Mouse (Mus musculus) testis, adult 10 weeks (tissue): ENCODE results near the gene Atp5f1. TPM values are rescaled to one million over a fixed set of nuclear protein-coding genes. Genes with fewer than 3 reads are reported as not detected.

Experiments
- polyA plus RNA-seq: library from polyadenylated mRNA; stranded (reverse); fragments of 350-450 nt; fragmentation: Illumina TruSeq; extraction: RNeasy Lipid Tissue Mini Kit (QIAGEN cat#74804); gene quantifications from one replicate; pipeline ENCODE4 v1.2.3, GENCODE M21; 2014; ENCODE audit warnings: low read depth, low replicate concordance

Atp5f1 gene
- 286 TPM for polyA plus RNA-seq

DNA sequence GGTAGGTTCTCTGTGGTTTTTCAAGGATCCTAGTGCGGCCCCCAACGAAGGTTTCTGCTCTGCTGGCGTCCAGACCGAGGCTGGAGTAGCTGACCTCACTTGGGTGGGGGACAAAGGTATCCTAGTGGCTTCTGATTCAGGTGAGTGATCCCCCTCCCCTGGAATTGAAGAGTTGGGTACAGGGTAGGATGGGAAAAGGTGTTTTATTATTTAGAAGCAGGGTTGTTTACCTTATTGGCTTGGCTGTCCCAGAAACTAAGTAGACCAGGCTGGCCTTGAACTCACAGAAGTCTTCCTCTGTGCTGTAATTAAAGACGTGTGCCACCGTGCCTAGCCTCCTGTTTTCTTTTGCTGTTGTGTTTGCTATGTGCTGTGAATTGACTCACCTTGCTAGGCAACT lies at the start of gene Atp5f1:
Gene Atp5f1, minus strand, starts transcription at position 101 of the 400 bp plus-strand sequence.

DNA sequence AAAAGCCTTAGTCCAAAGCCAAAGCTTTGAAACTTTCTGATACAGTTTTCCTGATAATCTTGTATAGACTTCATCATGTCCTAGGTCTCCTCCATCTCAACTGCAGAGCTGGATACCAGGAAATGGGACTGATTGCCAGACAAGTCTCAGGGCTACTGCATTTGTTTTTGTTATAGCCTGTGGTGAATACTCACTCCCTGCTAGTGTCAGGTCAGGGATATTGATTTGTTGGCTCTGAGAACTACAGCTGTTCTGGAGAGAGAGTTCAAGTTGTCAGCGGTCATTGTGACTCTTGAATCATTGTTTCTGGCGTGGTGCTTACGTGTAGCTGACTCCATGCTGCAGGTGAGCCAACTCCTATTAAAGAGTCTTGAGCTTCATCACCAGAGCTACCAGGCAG lies 13.5 kb upstream of the Atp5f1 start, which contains the start of gene Ovgp1:
Gene Ovgp1, plus strand, starts transcription at position 301 of the 400 bp plus-strand sequence.

DNA sequence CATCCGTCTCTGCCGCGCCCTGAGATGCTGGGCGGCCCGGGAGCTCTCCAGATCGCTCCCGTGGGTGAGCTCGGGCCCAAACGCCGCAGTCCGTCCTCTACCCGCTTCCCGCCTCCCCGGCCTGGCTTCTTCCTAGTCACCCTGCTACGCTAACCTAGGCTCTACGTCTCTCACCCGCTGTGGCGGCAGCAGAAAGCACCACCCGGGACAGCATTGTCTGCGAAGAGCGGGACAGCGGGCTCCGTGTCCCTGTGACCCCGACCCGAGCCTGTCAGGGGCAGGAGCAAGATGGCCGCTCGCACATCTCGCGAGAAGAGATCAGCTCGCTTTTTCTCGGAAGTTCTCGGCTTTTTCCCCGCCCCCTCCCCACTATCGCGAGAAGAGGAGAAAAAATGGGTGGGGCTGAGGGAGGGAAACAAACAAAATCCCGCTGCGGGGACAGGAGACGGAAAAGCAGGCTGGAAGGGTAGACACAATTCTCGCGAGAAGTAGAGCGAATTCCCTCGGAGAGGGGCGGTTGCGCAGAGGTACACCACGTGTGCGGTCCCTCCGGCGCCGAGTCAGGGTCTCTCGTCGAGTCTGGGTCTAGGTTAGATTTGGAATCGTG lies 822 bp downstream of the Atp5f1 start, which contains the start of gene Wdr77:
Gene Wdr77, plus strand, starts transcription at position 396 of the 607 bp plus-strand sequence.

DNA sequence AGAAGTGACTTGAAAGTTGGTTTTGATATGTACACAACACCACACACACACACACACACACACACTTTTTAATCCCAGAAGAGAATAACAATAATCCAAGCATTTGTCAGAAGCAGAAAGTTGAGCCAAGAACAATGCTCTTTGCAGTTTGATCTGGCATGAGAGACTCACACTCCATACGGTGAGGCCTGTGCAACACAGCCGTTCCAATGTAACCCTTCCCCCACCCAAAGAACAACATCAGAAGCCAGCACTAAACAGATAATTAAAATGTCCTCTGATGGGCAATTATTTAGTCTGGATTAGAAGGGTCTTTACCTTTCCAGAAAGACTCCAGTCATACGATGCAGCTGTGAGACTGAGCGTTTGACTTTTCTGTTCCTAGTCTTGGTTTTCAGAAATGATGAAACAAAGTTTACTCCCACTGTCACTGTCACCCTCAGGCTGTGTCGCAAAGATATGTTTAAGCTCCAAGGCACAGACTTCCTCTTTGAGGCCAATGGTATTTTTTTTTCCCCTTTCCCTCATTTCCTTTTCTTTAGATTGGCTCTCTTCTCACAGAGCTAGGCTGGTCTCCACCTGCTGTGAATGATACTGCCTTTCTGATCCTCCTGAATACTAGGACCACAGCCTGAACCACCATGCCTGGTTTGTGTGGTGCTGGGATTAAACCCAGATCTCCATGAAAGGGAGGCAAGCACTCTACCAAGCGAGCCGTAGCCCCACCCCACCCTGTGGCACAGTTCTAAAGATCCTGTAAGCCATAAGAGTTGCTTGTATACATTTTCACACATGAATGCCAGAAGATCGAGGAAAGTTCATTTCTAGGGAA lies 27.4 kb downstream of the Atp5f1 start, which contains the start of gene I830077J02Rik:
Gene I830077J02Rik, minus strand, starts transcription at position 425 of the 832 bp plus-strand sequence.

Other genes with a start within 250 kb of the Atp5f1 start
- gene Rap1a, start 158.8 kb downstream of the Atp5f1 start, polyA plus RNA-seq, result 70.0 TPM
- 14.7 TPM for gene Adora3, start 89.2 kb downstream of the Atp5f1 start, polyA plus RNA-seq
- gene Tmigd3, start 89.2 kb downstream of the Atp5f1 start, polyA plus RNA-seq, result 209 TPM
- gene I830077J02Rik, start 27.4 kb downstream of the Atp5f1 start, polyA plus RNA-seq, result 0.66 TPM
- gene Wdr77, start 730 bp downstream of the Atp5f1 start, polyA plus RNA-seq, result 29.3 TPM
- gene Ovgp1, start 13.6 kb upstream of the Atp5f1 start, polyA plus RNA-seq, result 35.5 TPM
- 264 TPM for gene Pifo, start 54.5 kb upstream of the Atp5f1 start, polyA plus RNA-seq
- gene Chil5, start 72.7 kb upstream of the Atp5f1 start, polyA plus RNA-seq, result 1.8 TPM
- gene Chia1, start 153.1 kb upstream of the Atp5f1 start, polyA plus RNA-seq, result 0.28 TPM
- gene Chil3, start 207.5 kb upstream of the Atp5f1 start, polyA plus RNA-seq, result 6.9 TPM